10 mouse cellular contexts compared by ENCODE assay signal in genomic region chr3:3751596-3752251, GRCm38 (mm10).
DNase-seq lines count a peak whose midpoint lies in the region; ATAC-seq lines count a peak whose summit lies in the region.
"Had no signal": no experiment of that assay in that cellular context is flagged by ENCODE, and none has a peak within 500 bp of the region (broad histone marks: within the 10 kb centered on the region; RNA-seq: fewer than 3 reads in every experiment).

No protein-coding gene starts in this region.

- no peaks in the 10 kb centered on the region for H3K9me3 ChIP-seq in lung, embryonic 16.5 days (ENCODE audit: control insufficient read depth, low read length)
- H3K9me3 ChIP-seq in embryonic facial prominence, embryonic 14.5 days (ENCODE audit: control insufficient read depth, low read length) = no peaks in the 10 kb centered on the region
- H3K9me3 ChIP-seq: G1E; megakaryocyte, embryonic 14.5 days had no signal

- no peak overlapping the region for H3K4me3 ChIP-seq in lung, embryonic 16.5 days (ENCODE audit: low read length)
- H3K4me3 ChIP-seq in embryonic facial prominence, embryonic 14.5 days (ENCODE audit: low read depth, low read length) = no peak overlapping the region
- H3K4me3 ChIP-seq: megakaryocyte, embryonic 14.5 days had no signal

- H3K27me3 ChIP-seq in lung, embryonic 16.5 days (ENCODE audit: control insufficient read depth, insufficient read depth, low read depth, low read length) = no peaks in the 10 kb centered on the region
- H3K27me3 ChIP-seq in embryonic facial prominence, embryonic 14.5 days (replicated peaks; ENCODE audit: control insufficient read depth, insufficient read depth, low read length) = no peaks in the 10 kb centered on the region
- H3K27me3 ChIP-seq: megakaryocyte, embryonic 14.5 days had no signal

- 0 out of 2 replicates have a peak, but pooled peaks have one; percentile 26 for ATAC-seq in lung, embryonic 16.5 days (ENCODE audit: low read depth)
- no peak for ATAC-seq in embryonic facial prominence, embryonic 14.5 days (ENCODE audit: low read depth)

- no peaks in the 10 kb centered on the region for H3K36me3 ChIP-seq in lung, embryonic 16.5 days (ENCODE audit: control insufficient read depth, insufficient read depth, low read length)
- H3K36me3 ChIP-seq in embryonic facial prominence, embryonic 14.5 days (ENCODE audit: control insufficient read depth, insufficient read depth, low read length) = no peaks in the 10 kb centered on the region
- H3K36me3 ChIP-seq: G1E had no signal

- H3K27ac ChIP-seq in lung, embryonic 16.5 days (ENCODE audit: low read length) = no peak overlapping the region
- H3K27ac ChIP-seq in embryonic facial prominence, embryonic 14.5 days (replicated peaks; ENCODE audit: low read depth, low read length) = no peak overlapping the region

- no peak overlapping the region for H3K4me2 ChIP-seq in lung, embryonic 16.5 days (ENCODE audit: low read depth, low read length)
- H3K4me2 ChIP-seq in embryonic facial prominence, embryonic 14.5 days (ENCODE audit: low read depth, low read length) = no peak overlapping the region

- peak; percentile 61 to 62 for DNase-seq in cerebellum, postnatal 14 days
- no peak for DNase-seq in cerebellum, adult 11-12 months
- DNase-seq in lung, adult 18-20 months = no peak
- peak; percentile 36 for DNase-seq in embryonic facial prominence, embryonic 14.5 days (ENCODE audit: low spot score)
- peak; percentile 45 for DNase-seq in mesoderm, embryonic 11.5 days (ENCODE audit: low read depth, low spot score)
- no peak for DNase-seq in thymus, postnatal 14 days
- no peak for DNase-seq in heart, postnatal 4 days

- 9% methylated on average over 5 of the region's 5 CpGs for WGBS in lung, embryonic 16.5 days
- WGBS in embryonic facial prominence, embryonic 14.5 days = 8% methylated on average over 5 of the region's 5 CpGs

- H3K9ac ChIP-seq in lung, embryonic 16.5 days (ENCODE audit: low read length) = no peak overlapping the region
- H3K9ac ChIP-seq in embryonic facial prominence, embryonic 14.5 days (ENCODE audit: low read depth, low read length) = no peak overlapping the region

- no peaks in the 10 kb centered on the region for H3K4me1 ChIP-seq in lung, embryonic 16.5 days (replicated peaks; ENCODE audit: control insufficient read depth, insufficient read depth, low read length)
- no peaks in the 10 kb centered on the region for H3K4me1 ChIP-seq in embryonic facial prominence, embryonic 14.5 days (ENCODE audit: control insufficient read depth, insufficient read depth, low read length)
- H3K4me1 ChIP-seq: megakaryocyte, embryonic 14.5 days had no signal

Comparison
In these comparisons a context has a peak if more than half of its experiments do, and no peak if none do; other contexts are left out.
1. DNase-seq: peak in cerebellum, postnatal 14 days (2 of 2), embryonic facial prominence, embryonic 14.5 days (single experiment) and mesoderm, embryonic 11.5 days (single experiment); none in cerebellum, adult 11-12 months (single experiment), lung, adult 18-20 months (0 of 2), thymus, postnatal 14 days (single experiment) and heart, postnatal 4 days (single experiment).